Mouse (Mus musculus) thymus, adult 2 months (tissue): ENCODE data around the gene Fpgs.

Experiments used
- CTCF ChIP-seq: fragments of 200-500 bp; IDR thresholded peaks from 2 replicates; pipeline ENCODE4 v1.5.1; 2012; ENCODE audit warnings: mild to moderate bottlenecking, control low read depth, low read length, moderate library complexity, borderline replicate concordance; ENCODE audit not compliant: control insufficient read depth, poor library complexity, insufficient read depth; ENCODE audit errors: extremely low read depth
- POLR2A ChIP-seq: fragments of 200-500 bp; IDR thresholded peaks from 2 replicates; pipeline ENCODE4 v1.6.1; 2012; ENCODE audit warnings: mild to moderate bottlenecking, low read length, control low read depth, moderate library complexity; ENCODE audit not compliant: control insufficient read depth, poor library complexity, insufficient read depth; ENCODE audit errors: extremely low read depth

GRCm38 (mm10) chr2:32732695-32733094, 28.8 kb upstream of the Fpgs start:
- TF ChIP-seq CTCF, result no peak
- no peak for TF ChIP-seq POLR2A
